Mouse (Mus musculus) embryonic facial prominence, embryonic 13.5 days (tissue): Measurements from ENCODE around the gene Nos1ap. TPM values are rescaled to one million over a fixed set of nuclear protein-coding genes. Genes with fewer than 3 reads are reported as not detected.

Source experiments
- ATAC-seq: fragments of 200-750 bp; cut with Nextera tagmentation; 2 replicates; pipeline ENCODE4 v1.8.0; 2017; ENCODE audit warnings: low read depth; ENCODE audit not compliant: insufficient number of reproducible peaks, insufficient read depth, low FRiP score, low TSS enrichment
- H3K27ac ChIP-seq: fragments of 300-500 bp; sonication (generic); 2 replicates; pipeline ENCODE4 v1.5.1; 2015; ENCODE audit warnings: moderate library complexity, mild to moderate bottlenecking, inconsistent platforms
- H3K27me3 ChIP-seq: fragments of 300-500 bp; sonication (generic); 2 replicates; pipeline ENCODE4 v1.6.1; 2015; ENCODE audit warnings: mild to moderate bottlenecking, inconsistent platforms
- H3K36me3 ChIP-seq: fragments of 300-500 bp; sonication (generic); 2 replicates; pipeline ENCODE4 v1.6.1; 2015; ENCODE audit warnings: mild to moderate bottlenecking, inconsistent platforms
- H3K4me1 ChIP-seq: fragments of 300-500 bp; sonication (generic); 2 replicates; pipeline ENCODE4 v1.6.1; 2015; ENCODE audit warnings: inconsistent platforms
- H3K4me2 ChIP-seq: fragments of 300-500 bp; sonication (generic); 2 replicates; pipeline ENCODE4 v1.6.1; 2015; ENCODE audit warnings: moderate library complexity, mild to moderate bottlenecking, inconsistent platforms
- H3K4me3 ChIP-seq: fragments of 300-500 bp; sonication (generic); 2 replicates; pipeline ENCODE4 v1.5.1; 2015; ENCODE audit warnings: mild to moderate bottlenecking, inconsistent platforms
- H3K9ac ChIP-seq: fragments of 300-500 bp; sonication (generic); 2 replicates; pipeline ENCODE4 v1.6.1; 2015; ENCODE audit warnings: mild to moderate bottlenecking, inconsistent platforms
- H3K9me3 ChIP-seq: fragments of 300-500 bp; sonication (generic); 2 replicates; pipeline ENCODE4 v1.6.1; 2016; ENCODE audit warnings: inconsistent platforms
- WGBS: fragments of 180-500 bp; shearing (Covaris S2); methylation state at CpG from one replicate; pipeline ENCODE4 v1.1.7; 2015; ENCODE audit warnings: mixed read lengths; 5-methylcytosine and 5-hydroxymethylcytosine counted together
- polyA plus RNA-seq: library from polyadenylated mRNA; unstranded; fragments of >200 nt; fragmentation: Nextera tagmentation; extraction: Ambion mirVana; gene quantifications from 2 replicates; pipeline ENCODE4 v1.2.1, GENCODE M21; 2015

Gene Nos1ap
- polyA plus RNA-seq, 1 experiment from 2014 or later, result 6.2 TPM

DNA sequence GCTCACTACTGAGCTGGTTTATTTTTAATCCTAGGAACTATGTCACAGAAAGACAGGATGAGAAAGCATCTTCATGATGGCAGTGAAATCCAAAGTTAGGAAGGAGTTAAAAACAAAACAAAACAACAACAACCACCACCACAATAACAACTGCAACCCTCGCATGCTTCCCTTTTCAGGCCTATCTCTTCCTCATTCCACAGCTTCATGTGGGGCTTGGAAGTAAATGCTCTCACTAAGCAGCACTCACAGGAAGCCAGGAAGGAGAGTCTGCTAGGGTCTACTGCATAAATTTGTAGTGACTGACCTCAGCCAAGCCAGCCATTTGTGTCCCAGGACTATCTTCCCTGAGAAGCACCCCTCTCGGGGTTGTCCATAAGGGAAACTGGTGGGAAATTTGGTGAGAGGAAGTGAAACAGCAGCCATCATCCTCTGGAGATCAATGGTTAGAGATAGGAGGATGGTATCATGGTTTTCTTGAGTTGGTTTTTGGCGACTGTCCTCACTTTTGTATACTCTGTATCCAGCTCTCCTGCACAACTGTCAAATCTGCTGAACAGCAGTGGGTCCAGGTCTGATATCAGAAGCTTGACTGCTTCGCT is 218.4 kb downstream of the Nos1ap start:
- no peak overlapping the region for H3K9ac ChIP-seq
- H3K9me3 ChIP-seq, result no peaks in the 10 kb centered on the region
- H3K4me2 ChIP-seq, result no peak overlapping the region
- no peak overlapping the region for H3K27ac ChIP-seq
- H3K4me3 ChIP-seq, result no peak overlapping the region
- no peaks in the 10 kb centered on the region for H3K27me3 ChIP-seq
- 83% methylated on average over 4 of the region's 4 CpGs for WGBS
- no peaks in the 10 kb centered on the region for H3K36me3 ChIP-seq
- no peak for ATAC-seq
- no peaks in the 10 kb centered on the region for H3K4me1 ChIP-seq

DNA sequence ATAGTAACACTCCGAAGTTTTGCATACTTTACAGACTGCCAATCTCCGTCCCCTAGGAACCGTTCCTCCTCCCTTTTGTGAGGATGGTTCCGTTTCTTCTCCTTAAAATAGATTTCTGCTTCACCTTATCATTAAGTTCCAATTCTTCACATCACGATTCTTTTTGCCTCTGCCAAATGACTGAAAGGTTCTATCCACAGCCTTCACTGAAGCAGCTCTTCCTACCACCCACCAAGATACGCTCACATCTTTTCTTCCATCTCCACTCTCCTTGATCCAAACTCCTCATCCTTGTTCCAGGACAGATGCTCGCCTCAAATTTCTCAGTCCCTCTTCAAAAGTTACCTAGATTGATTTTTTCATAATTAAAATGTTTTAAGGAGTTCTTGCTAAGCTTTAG is 220.8 kb downstream of the Nos1ap start:
- no peak overlapping the region for H3K4me2 ChIP-seq

DNA sequence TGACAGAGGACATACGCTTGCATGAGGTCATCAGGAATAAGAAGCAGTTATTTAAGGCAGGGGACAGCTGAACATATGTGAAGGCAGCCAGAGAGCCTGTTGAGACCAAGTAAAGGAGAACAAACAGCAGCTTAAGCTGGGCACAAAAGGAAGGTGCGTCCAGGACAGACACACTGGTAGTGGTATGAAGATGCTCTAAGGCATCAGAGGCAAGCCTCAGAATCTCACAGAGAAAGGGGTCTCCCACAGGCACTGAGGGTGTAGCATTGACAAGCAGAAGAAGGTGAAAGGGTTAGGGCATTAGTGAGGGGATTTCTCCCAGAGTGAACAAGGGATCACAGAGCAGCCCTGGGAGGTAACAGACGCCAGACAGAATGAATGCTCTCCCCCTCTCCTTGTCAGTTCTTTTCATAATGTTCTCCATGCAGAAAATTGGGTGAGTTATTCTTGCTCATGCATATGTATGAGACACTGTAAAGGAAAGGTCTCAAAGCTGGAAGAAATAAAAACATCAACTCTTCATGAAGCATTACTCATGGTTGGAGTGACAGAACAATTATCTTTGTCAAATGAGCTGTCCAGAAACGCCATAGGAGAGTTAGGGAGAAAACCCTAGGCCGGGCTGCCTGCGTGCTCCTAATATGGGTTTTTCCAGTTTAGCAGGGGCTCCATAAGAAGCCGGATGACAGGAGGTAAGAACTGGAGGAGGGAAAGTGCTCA is 222.5 kb downstream of the Nos1ap start:
- H3K4me3 ChIP-seq, result no peak overlapping the region
- no peak overlapping the region for H3K4me2 ChIP-seq
- H3K36me3 ChIP-seq, result no peaks in the 10 kb centered on the region
- no peaks in the 10 kb centered on the region for H3K4me1 ChIP-seq
- H3K9ac ChIP-seq, result no peak overlapping the region
- H3K27ac ChIP-seq, result no peak overlapping the region
- 64% methylated on average over 7 of the region's 7 CpGs for WGBS
- no peak for ATAC-seq
- no peaks in the 10 kb centered on the region for H3K27me3 ChIP-seq
- H3K9me3 ChIP-seq, result no peaks in the 10 kb centered on the region

More for the DNA sequence above, 220.8 kb downstream of the Nos1ap start:
- no peak for ATAC-seq
- Histone ChIP-seq H3K4me1 (no peaks in the 10 kb centered on the region), H3K36me3 (no peaks in the 10 kb centered on the region), H3K27me3 (no peaks in the 10 kb centered on the region), H3K4me3 (no peak overlapping the region), H3K9ac (no peak overlapping the region), H3K9me3 (no peaks in the 10 kb centered on the region), H3K27ac (no peak overlapping the region)
- 89% methylated on average over 7 of the region's 7 CpGs for WGBS

DNA sequence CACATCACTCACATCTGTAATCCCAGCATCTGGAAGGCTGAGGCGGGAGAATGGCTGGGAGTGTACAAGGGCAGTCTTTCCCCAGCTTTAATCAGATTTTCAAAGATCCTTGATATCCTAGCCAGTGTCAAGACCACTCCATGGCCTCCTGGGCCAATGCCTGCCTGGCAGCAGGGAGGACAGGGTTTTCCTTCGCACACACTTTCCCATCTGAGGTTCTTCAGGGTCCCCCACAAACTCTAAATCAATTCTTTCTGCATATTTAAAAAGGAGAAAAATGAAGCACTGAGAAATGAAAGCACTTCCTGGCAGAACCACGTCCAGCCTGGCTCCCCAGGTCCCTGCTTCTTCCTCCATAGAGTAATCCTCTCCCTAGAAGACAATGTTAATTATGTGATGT is 225.9 kb downstream of the Nos1ap start:
- H3K4me2 ChIP-seq, result no peak overlapping the region
- ATAC-seq, result no peak
- no peaks in the 10 kb centered on the region for H3K27me3 ChIP-seq
- H3K4me1 ChIP-seq, result no peaks in the 10 kb centered on the region
- H3K4me3 ChIP-seq, result no peak overlapping the region
- H3K9me3 ChIP-seq, result no peaks in the 10 kb centered on the region
- no peak overlapping the region for H3K9ac ChIP-seq
- no peaks in the 10 kb centered on the region for H3K36me3 ChIP-seq
- WGBS, result 74% methylated on average over 3 of the region's 3 CpGs
- H3K27ac ChIP-seq, result no peak overlapping the region

DNA sequence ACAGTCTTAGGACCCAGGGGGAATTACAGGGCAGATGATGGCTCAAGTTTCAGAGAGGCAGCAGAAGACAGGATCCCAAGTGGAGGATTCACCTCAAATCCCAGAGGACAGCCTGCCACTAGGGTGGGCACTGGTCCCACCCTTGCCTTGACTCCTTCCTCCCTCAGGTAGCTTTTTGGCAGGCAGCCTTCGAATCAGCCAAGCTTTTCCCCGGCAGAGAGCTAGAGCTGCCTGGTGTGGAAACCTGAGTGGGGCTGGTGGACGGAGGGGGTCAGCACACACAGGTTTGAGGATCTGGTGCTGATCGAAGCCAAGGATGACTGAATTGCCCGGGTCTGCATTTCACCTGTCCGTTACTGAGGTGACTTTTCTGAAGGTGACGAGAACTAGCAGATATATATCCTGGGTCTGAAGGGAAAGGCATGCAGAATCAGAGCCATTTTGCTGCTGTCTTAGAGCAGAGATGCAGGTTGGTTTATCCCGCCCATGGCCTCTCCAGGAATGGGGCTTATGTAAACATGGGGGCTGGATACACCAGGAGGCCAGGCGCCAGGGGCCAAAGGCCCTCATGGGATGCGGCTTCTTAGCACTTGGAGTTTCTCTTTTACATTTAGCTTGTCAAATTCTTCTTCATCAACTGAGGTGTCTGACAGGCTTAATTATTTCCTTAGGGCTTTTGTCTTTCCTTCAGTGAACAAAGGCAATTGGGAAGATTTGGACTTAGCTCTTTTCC is 229.3 kb downstream of the Nos1ap start:
- Histone ChIP-seq H3K27ac (no peak overlapping the region), H3K36me3 (no peaks in the 10 kb centered on the region), H3K9ac (no peak overlapping the region), H3K4me3 (no peak overlapping the region), H3K27me3 (no peaks in the 10 kb centered on the region), H3K4me2 (no peak overlapping the region), H3K4me1 (no peaks in the 10 kb centered on the region), H3K9me3 (no peaks in the 10 kb centered on the region)
- ATAC-seq, result no peak
- WGBS, result 58% methylated on average over 10 of the region's 10 CpGs

DNA sequence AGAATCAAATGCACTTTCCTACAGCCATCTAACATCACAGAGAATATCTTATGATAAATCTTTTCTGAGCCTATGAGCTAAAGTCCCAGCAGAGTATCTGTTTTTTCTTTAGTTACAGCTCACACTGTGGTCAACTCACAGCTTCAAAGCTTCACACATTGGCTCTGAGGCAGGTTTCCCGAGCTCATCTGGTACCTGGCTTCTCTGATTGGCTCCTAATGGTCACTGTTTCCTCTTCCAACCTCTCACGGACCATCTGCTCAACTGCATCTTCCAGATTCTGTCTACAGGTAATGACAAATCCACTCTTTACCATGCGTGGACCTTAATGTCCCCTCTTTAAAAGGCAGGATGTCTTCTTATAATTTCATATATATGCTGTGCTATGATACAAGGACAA is 236.3 kb downstream of the Nos1ap start:
- Histone ChIP-seq H3K9me3 (no peaks in the 10 kb centered on the region), H3K4me3 (no peak overlapping the region), H3K36me3 (no peaks in the 10 kb centered on the region), H3K27ac (no peak overlapping the region), H3K4me1 (no peaks in the 10 kb centered on the region), H3K9ac (no peak overlapping the region), H3K4me2 (no peak overlapping the region), H3K27me3 (no peaks in the 10 kb centered on the region)
- ATAC-seq, result no peak
- WGBS, result 69% methylated on average over 3 of the region's 3 CpGs

DNA sequence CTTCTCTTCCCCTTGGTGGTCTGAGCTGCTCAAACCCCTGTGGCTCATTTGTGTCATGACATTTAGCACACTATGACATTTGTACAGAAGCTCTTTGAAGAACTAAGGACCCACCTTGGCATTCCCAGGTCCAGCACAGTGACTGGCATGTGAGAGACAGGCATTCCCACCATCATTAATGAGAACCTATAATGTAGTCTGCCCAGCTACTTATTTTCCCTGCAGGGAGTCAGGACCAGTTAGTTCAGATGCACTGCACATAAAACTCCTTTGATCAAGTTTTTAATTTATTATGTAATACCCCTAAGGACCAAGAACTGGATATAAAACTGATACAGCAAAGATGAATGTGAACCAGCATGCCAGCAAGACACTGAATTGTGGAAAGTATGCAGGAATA is 238.6 kb downstream of the Nos1ap start:
- no peaks in the 10 kb centered on the region for H3K9me3 ChIP-seq
- no peak overlapping the region for H3K9ac ChIP-seq
- ATAC-seq, result no peak
- no peak overlapping the region for H3K27ac ChIP-seq
- no peaks in the 10 kb centered on the region for H3K27me3 ChIP-seq
- no peaks in the 10 kb centered on the region for H3K36me3 ChIP-seq
- H3K4me1 ChIP-seq, result no peaks in the 10 kb centered on the region
- no peak overlapping the region for H3K4me2 ChIP-seq
- H3K4me3 ChIP-seq, result no peak overlapping the region

DNA sequence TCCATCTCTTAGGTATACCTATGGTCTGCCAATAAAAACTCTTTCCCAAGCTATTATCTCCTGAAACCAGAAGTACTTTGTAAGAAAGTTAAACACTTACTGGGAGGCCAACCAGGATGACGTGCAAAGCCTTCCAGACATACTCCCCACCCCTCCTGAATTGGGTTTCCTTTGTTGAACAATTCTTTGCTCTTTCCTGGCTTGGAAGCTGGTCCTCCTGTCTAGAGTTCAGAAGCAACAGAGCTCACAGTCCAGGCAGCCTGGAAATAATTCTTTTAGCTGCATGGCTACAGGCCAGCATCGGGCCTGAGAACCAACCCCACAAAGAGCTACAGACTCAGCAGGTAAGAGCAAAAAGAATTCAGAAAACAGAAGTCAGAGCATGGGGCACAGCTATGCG is 243.4 kb downstream of the Nos1ap start:
- ATAC-seq, result no peak
- no peak overlapping the region for H3K4me3 ChIP-seq
- no peaks in the 10 kb centered on the region for H3K27me3 ChIP-seq
- no peak overlapping the region for H3K27ac ChIP-seq
- H3K9me3 ChIP-seq, result no peaks in the 10 kb centered on the region
- H3K9ac ChIP-seq, result no peak overlapping the region
- H3K36me3 ChIP-seq, result no peaks in the 10 kb centered on the region
- H3K4me1 ChIP-seq, result no peaks in the 10 kb centered on the region
- 72% methylated on average over 3 of the region's 3 CpGs for WGBS
- no peak overlapping the region for H3K4me2 ChIP-seq

DNA sequence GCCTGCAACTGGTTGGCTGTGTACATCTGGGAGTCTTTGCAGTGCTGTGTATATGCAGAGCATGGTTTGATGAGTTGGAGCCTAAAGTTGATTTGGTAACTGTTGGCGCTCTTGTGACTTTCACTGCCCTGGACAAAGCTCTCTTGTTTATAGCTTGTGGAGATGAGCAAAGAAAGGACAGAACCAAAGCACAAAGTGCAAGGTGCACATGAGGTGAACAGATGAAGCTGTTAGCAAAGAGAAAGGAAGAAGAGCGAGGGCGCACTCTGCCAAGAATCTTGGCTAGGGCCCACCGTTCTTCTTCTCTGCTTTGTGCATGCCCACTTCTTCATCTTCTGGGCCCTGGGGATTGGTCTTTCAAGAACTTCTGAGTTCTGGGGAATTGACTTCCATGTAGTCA is 245.8 kb downstream of the Nos1ap start:
- H3K9me3 ChIP-seq, result no peaks in the 10 kb centered on the region
- no peaks in the 10 kb centered on the region for H3K27me3 ChIP-seq
- H3K4me3 ChIP-seq, result no peak overlapping the region
- H3K4me2 ChIP-seq, result no peak overlapping the region
- 90% methylated on average over 4 of the region's 4 CpGs for WGBS
- H3K27ac ChIP-seq, result no peak overlapping the region
- no peak overlapping the region for H3K9ac ChIP-seq
- H3K4me1 ChIP-seq, result no peaks in the 10 kb centered on the region
- no peak for ATAC-seq
- H3K36me3 ChIP-seq, result no peaks in the 10 kb centered on the region

DNA sequence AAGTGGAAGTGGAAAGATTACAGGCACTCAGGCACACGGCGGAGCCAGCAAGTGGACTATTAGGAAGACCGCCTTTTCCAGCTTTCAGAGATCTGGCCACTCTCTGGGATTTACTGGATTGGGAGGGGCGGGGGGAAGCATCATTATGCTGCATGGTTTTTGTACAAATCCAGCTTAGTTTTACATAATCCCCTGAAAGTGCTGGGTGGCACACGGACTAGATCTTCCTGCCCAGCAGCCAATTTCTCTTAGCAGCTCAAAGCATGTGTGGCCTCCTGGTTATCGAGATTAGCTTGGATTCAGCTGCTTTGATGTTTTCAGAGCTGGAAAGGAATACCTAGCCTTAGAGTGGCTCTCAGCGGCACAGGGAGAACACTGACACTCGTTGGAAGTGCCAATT is 246.6 kb downstream of the Nos1ap start:
- ATAC-seq, result no peak
- H3K9me3 ChIP-seq, result no peaks in the 10 kb centered on the region
- WGBS, result 52% methylated on average over 8 of the region's 8 CpGs

DNA sequence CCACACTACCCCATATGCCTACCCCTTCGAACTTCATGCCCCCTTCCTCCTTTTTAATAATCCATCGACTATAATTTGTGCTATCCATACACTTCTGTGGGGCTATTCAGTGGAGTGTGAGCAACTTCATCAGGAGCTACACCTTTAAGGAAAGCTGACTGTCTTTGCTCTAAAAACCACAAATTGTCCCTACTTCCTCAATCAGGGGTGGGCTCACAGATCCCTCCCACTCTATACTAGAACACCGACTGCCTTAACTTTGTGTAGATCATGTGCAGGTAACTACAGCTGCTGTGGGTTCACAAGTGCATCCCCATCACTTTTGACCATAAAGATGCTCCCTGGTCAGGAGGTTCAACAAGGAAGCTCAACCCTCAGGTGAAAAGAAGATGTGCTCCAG is 249.7 kb downstream of the Nos1ap start:
- Histone ChIP-seq H3K4me3 (no peak overlapping the region), H3K36me3 (no peaks in the 10 kb centered on the region), H3K9ac (no peak overlapping the region), H3K27ac (no peak overlapping the region), H3K27me3 (no peaks in the 10 kb centered on the region), H3K4me1 (no peaks in the 10 kb centered on the region), H3K4me2 (no peak overlapping the region), H3K9me3 (no peaks in the 10 kb centered on the region)
- WGBS, result 83% methylated on average over 3 of the region's 3 CpGs
- ATAC-seq, result no peak

More for the DNA sequence above, 246.6 kb downstream of the Nos1ap start:
- Histone ChIP-seq H3K36me3 (no peaks in the 10 kb centered on the region), H3K4me1 (no peaks in the 10 kb centered on the region), H3K4me2 (no peak overlapping the region), H3K9ac (no peak overlapping the region), H3K27ac (no peak overlapping the region), H3K4me3 (no peak overlapping the region), H3K27me3 (no peaks in the 10 kb centered on the region)

DNA sequence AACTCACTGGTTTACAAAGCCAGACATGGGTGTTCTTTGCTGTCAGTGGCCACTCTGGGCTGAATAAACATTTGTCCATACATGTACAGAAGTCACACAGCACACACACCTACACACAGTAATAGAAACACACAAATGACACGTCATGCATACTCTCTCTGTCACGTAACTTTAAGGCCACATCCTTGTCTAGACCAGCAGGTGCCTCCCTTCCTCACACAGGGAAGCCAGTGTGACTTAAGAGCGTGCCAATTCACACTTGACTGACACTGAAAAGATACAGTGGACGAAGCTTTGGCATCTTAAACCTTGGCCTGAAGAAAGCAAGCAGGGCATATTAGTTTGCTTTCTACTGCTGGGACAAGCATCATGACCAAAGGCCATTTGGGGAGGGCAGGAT is 256.9 kb downstream of the Nos1ap start:
- Histone ChIP-seq H3K9me3 (no peaks in the 10 kb centered on the region), H3K9ac (no peak overlapping the region), H3K27me3 (no peaks in the 10 kb centered on the region), H3K27ac (no peak overlapping the region), H3K4me1 (peaks cover 6% of the 10 kb centered on the region; the same call in 1 of the 2 replicates), H3K4me3 (no peak overlapping the region), H3K36me3 (no peaks in the 10 kb centered on the region), H3K4me2 (no peak overlapping the region)
- ATAC-seq, result no peak
- WGBS, result 88% methylated on average over 4 of the region's 4 CpGs
